Mouse (Mus musculus) adrenal gland, adult 8-10 months (tissue): ENCODE data around the gene Sipa1l2. TPM values are rescaled to one million over a fixed set of nuclear protein-coding genes. Genes with fewer than 3 reads are reported as not detected.
"Not testable (repeated sequence)": the region's sequence is repeated elsewhere in the genome, so short reads cannot be mapped to it uniquely, and the experiment has no call there.

ENCODE experiments used
- DNase-seq: peaks from one replicate; pipeline ENCODE4 v3.0.0; 2022
- total RNA-seq, 4 experiments: library from RNA; stranded (reverse); gene quantifications; 2 replicates each; pipeline ENCODE4 v1.2.4; 2022

Gene Sipa1l2
- total RNA-seq, 4 experiments from 2014 or later = 48.7 to 56.9 (median 53.8) TPM

DNA sequence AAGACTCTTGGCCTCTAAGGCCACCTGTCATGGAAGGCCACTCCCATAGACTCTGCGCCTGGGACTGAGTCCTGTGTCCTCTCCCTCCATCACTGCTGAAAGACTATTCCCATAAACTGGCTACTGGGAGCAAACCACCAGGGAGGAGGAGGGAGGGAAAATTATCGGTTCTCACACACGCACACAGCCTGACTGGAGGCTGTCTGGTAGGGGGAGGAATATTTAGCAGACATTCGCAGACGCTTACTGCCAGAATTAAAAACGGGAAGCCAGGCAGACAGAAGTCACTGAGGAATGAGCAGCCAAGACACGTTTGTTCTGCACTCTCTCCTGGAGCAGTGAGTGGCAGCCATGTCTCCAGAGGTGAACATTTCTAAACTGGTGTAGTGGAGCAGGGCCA, 35.9 kb downstream of the Sipa1l2 start:
- DNase-seq = no peak

DNA sequence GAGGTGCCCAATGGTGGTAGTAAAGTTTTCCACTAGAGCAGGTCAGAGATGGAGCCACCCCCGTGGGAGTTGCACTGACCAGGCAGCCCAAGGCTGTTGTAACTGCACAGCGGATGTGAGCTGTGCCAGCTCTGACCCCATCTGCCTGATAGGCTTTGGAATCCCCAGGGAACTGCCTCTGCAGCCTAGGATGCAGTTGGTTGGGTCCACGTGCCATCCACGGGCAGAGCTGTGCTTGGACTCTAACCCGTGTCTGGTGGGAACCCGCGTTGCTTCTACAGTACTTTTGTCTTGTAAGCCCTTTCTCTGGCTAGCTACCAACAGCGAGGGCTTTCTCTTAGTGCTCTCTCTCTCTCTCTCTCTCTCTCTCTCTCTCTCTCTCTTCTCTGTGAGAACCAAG, 36.7 kb downstream of the Sipa1l2 start:
- DNase-seq = peak; percentile 80

DNA sequence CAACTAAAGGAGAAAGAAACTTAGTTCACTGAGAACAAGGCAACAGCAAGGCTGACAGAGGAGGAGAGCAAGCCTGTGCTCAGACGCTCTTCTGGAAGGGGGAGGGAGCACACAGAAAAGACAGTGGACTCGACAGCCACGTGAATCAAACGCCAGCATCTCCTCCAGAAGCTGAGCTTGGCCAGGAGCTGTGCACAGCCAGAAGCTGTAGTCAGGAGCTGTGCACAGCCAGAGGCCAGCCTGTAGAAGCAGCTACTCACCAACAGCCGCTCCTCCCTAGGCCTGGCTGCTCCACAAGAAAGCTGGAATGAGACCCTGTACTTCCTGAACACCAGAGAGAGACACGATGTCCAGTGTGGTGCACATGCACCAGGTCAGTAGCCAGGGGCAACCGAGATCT, 37.4 kb downstream of the Sipa1l2 start:
- no peak for DNase-seq

DNA sequence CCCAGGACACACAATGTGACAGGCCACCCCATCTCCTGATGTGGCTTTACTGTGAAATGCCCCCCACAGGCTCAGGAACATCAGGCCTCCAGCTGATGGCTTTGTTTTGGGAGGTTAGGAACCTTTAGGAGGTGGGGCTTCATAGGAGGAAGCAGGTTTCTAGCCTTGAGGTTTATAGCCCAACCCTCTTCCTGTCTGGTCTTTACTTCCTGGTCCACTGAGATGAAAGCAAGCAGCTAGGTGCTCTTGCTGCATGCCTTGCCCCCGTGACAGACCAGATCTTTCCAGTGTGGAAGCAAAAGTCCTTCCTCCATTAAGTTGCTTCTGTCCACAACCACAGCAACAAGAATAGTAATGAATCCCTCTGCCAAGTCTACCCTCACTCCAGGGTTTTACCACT, 38.0 kb downstream of the Sipa1l2 start:
- no peak for DNase-seq

DNA sequence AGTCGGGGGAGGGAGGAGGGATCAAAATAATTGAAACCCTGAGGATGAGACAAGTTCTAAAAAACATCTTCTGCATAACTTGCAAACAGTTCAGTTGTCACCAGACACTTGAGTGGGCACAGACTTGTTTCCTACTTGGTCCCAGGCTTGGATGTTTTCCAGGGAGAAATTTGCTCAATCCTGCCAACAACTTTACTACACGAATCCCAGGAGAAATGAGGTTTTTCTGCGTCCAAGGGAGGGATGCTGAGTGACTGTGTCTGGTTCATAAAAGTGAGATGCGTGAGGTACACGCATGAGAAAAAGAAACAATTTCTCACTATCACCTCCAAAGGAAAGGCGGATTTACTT, 38.5 kb downstream of the Sipa1l2 start:
- no peak for DNase-seq

DNA sequence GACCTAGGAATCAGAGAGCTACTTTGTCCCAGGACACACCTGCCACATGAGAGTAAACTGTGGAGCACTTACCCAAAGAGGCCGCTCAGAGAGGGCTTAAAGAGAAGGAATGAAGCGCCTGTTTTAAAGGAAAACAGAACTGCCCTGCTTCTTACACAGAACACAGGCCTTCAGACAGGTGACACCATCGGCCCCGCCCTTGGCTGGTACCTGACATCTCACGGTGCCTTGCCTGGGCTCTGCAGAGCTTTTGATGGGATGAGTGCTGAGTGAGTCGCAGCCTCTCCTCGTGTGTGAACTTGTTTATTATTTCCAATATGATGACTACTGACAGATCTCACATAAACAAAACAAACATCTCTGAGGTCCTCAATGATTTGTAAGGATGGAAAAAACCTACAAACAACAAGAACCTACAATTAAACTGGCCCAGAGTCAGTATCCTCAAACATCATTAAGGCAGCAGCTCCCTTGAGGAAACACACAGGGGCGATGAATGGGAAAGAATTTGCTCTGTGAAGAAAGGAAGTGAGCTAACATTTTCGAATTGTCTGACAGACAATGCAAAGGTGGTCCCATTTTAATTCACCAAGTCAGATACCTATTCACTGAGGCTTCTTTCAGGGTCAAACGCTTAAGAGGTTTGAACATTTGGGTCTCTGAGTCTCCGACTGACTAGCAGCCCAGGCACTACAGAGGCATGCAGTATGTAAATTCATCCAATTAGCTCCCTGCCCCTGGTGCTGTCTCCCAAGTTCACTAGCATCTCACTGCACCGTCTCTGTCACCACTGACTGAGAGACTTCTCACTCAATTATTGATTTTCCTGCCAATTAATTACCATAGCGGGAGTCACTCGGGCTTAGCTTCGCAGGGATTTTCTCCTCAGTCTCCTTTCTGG, 39.2 kb downstream of the Sipa1l2 start:
- no peak for DNase-seq

DNA sequence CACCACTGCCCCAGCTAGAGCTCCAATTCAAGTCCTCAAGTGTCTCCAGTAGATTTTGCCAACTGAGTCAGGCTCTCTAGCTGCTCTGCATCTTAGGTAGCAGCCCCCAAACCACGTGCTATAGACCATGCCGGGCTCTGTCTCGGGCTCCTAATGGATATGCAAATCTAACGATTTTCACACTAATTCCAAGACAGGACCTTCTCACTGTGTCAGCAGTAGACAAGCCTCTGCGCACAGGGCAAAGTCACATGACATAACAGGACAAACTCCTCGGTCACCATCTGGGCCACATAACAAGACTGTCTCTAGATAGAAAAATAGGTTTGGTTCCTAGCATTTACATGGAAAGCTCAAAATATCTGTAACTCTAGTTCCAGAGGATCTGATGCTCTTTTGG, 40.6 kb downstream of the Sipa1l2 start:
- no peak for DNase-seq

DNA sequence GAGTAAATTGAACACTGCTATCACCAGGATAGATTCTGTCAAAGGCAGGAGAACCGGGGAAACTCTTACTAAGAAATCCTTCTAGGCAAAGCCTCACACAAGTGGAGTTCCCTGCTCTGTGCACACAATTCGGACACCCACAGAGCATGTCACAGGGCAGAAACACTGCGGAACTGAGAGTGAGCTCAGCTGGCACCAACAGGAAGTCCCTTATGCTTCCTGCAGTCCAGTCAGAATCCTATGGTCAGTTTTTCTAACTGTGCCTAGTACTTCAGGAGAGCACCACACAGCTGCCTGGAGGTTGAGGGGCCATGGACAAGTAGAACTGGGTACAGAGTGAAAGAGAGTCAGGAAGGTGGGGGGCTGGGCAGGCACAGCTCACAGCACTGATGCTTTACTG, 41.7 kb downstream of the Sipa1l2 start:
- no peak for DNase-seq

DNA sequence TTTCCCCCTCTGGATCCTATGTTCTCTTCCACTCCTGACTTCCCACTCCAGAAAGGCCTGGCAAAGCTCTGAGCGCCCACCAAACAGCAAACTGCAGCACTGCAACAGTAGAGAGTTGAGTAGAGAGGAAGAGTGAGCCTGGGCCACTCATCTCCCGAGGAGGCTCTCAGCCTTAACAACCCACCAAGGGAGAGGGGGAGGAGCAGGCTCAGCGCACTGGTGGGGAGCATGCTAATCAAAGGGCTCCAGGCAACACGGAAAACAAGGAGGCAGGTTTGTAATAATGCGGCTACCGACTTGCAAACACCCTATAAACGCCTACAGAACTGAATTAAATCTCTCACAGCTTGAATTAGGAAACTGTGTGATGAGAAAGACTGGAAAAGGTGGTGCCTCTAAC, 42.6 kb downstream of the Sipa1l2 start:
- no peak for DNase-seq

DNA sequence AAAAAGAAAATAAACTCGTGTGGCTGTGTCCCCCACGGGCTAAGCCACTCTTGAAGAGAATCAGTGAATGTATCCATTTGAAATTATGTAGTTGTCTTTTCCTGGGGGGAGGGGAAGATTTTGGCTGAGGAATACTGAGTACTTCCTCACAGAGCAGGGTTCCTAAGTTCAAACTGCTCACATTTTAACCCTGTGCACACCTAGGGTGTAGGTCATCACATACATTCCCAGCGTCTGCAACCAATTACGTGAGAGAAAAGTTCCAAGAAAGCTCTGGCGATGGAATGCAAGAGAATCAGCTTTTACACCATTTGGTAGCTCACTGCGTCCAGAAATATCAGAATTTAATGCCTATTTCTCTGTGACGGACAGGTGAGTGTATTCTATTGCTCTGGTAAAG, 43.0 kb downstream of the Sipa1l2 start:
- no peak for DNase-seq

DNA sequence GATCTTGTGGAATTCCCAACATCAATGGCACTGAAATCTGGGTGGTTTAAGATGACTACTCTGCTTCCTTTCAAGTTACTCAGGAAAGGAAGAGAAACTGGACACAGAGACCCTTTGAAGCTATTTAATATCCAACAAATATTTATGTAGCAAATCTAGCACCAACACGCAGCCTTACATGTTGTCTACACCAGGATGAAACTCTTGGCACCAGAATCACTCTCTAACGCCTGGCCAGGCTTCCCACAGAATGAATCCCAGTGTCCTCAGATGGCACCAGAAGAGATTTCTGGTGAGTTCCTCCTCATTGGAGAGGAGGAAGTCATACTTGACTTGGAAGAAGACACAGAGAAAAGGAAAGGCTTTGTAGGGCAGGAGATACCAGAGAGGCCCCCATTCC, 45.1 kb downstream of the Sipa1l2 start:
- no peak for DNase-seq

DNA sequence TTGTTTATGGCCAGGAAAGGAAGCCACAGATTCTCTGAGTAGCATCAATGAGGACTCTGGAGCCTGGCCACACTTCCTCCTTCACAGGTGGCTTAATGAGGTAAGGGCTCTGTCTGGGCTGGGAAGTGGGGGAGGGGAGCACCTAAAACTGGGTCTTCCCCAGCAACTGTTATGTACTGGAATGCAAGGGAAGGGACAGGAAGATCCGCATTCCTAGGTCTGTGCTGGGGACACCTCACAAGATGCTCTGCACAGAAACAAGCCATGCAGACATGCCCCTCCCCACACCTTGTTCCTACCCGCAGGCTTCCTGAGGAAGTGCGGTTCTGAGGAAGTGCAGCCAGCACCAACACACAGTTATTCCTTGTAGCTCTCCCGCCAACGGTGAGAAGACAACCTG, 46.4 kb downstream of the Sipa1l2 start:
- DNase-seq = no peak

DNA sequence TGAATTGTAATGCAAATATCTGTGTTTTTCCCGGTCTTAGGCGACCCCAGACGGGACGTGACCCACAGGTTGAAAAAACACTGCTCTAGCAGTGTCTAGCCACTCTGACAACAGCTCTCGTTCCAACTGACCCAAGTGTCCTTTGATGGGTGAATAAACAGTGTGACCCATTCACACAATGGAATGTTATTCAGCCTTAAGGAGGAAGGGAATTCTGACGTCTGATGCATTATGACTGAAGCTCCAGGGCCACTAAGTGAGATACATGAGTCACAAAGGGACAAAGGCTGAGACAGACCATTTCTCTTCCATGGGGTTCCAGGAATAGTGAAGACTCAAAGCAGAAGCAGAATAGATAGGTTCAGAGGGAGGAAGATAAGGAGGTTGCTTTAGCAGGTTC, 47.5 kb downstream of the Sipa1l2 start:
- DNase-seq = no peak

DNA sequence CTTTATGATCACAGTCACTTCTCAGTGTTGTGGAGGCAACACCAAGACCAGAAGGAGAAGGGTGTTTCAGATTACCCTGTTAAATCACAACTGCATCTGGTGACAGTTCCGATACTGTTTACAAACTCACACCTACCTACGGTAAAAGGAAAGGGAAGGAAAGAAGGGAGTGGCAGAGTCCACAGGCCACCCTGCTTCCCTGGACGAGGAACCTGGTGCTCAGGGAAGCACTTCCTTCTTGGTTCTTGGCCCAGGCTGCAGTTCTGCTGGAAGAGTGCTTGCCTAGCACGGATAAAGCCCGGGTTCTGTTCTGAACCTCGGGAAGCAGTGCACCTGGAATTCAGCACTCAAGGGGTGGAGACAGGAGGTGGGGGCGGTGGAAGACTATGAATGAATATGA, 48.5 kb downstream of the Sipa1l2 start:
- no peak for DNase-seq

DNA sequence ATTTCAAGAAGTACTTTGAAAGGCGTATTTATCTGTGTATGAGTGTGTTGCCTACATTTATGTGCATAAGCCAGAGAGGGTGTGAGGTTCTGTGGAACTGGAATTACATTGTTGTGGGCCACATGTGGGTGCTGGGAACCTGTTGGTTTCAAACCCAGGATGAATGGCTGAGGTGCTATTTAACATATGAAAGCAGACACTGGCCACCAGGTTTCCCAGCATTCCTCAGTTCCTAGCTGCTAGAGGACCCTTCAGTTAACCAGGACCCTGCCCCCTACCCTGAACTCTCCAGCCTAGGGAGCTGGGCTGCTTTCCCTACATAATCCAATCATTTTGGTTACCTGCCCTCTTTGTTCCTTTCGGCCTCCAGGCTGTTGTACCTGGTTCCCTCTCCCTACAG, 49.3 kb downstream of the Sipa1l2 start:
- DNase-seq = not testable (repeated sequence)

DNA sequence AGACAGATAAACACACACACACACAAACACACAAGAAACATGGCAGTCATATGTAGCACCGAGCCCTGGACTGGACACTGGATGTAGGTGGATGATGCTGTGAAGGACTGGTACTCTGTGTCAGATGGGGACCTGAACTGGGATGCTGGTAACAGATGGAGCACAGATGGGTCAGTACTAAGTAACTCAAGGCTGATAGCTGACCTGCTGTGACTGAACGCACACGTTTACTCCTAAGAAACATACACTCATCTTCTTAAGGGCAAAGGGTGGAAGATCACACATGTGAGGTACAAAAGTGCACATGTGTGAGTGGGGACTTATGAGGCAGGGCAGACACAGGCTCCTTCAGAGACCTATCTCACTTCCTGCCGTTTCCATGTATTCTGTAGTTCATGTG, 50.7 kb downstream of the Sipa1l2 start:
- DNase-seq = no peak

DNA sequence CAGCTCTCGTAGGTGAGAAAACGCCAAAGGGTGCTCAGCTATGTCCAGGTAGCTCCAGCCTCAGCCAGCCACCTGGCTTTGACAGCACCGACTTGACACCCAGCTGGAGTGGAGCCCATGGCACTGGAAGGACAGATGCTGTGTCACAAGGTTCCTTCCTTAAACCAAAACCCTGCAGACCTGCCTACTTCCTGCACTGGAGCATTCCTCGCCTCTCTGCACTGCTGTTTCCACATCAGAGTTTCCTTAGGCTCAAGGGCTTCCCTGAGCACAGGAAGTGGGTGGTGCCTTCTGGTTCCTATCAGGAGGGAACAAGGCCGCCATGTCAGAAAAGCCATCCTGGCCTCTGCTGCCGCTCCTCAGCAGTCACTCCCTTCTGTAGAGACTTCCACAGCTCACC, 51.3 kb downstream of the Sipa1l2 start:
- peak; percentile 52 for DNase-seq

DNA sequence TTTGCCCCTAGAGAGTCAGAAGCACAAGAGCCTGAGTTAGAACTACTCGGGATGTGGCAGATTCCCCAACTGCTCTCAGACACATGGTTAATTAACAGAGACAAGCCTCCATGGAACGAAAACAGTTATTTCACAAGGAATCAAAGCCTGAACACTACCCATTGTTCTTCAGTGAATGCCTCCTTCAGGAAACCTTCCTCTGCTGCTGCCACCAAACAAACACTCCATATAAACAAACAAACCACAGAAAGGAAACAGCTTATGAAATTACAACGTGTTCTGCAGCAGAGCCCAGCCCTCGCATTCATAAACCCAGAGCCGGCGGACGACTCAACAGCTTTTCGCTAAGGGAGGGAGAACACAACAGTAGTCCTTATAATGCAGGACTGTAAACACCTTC, 52.2 kb downstream of the Sipa1l2 start:
- DNase-seq = no peak

DNA sequence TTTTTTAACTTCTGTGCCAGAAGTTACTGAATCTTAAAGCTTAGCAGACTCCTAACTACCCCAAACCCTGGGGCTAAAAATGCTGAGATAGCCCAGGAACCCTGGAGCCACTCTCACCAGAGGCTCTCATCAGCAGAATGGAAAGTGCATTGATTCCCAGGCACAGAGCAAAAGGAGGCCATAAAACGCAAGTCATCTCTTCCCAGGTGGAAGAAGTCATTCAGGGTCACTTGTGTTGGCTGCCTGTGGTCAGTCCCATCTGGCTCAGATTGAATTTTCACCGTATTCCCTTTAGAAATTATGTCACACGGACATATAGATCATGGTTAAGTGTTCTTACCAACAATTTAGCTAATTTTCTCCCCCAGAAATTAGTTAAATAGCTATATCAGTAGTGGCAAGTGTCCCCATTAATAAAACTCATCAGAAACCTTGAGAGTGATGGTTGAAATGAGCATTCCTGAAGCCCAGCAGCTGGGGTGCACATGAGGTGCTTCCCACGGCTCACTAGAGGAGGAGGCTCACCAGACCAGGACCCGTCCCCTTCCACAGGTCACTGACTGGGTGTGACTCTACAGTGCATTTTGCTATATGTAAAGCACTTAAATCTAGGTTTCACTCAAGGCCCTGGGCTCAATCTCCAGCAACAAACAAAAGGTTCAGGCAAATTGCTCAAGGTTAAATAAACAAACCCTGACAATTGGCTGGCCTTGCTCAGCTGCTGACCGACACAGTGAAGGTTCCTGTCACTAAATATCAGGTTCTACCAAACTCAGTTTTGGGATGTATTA, 53.3 kb downstream of the Sipa1l2 start:
- peak; percentile 42 for DNase-seq

DNA sequence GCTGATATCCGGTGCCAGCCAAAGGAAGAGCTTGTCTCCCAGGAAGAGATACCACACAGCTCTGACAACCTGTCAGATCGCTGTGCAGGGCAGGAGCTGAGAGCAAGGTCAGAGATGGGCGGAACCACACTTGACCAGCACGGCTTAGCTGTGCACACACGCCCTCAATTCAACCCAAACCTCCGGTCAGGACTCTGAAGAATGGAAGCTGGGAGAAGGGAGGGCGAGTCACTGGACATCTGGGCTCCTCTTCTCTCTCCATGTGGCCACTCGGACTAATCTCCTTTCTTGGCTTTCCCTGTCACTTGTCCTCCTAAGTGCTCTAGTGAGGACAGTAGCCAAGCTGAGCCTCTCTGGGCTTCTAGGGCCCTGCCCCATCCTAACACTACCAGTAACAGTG, 53.9 kb downstream of the Sipa1l2 start:
- DNase-seq = peak; percentile 68

DNA sequence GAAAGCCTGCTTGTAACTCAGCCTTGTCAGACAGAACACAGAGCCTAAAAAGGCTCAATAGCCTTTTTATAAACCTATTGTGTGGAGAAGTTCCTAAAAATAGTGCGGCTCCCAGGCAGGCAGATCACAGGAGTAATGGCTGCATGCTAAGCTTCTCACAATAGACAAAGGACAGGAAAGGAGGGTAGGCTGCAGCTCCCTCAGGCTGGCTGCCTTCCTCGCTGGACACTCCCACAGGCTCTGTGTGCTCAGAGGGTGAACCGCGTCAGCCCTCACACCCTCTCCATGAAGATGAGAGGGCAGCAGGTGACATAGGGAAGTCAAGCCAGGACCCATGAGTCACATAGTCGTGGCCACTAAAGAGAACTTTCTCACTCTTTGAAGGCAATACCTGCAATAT, 55.7 kb downstream of the Sipa1l2 start:
- no peak for DNase-seq

DNA sequence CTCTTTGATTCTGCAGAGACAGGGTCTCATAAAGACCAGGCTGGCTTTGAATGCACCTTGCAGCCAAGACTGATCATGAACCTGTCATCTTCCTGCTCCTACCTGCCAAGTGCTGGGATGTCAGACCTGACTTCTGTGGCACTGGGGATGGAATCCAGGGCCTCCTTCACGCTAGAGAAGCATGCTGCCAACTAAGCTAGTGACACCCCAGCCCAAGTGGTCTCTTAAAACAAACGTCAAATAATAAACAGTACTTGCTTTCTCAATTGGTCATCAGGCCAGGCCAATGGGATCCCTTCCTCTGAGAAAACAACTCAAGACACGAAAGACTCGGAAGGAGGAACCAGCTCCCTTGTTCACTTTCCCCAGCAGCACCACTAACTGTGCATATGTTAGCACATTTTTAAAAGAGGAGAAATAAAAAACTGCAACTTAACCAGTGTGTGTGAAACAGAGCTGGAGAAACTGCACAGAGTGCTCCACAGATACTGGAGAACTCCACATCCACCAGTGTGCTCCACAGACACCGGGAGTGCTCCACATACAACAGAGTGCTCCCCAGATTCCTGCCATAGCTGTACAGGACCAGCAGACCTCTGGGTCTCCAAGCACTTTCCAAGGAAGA, 56.3 kb downstream of the Sipa1l2 start:
- no peak for DNase-seq

DNA sequence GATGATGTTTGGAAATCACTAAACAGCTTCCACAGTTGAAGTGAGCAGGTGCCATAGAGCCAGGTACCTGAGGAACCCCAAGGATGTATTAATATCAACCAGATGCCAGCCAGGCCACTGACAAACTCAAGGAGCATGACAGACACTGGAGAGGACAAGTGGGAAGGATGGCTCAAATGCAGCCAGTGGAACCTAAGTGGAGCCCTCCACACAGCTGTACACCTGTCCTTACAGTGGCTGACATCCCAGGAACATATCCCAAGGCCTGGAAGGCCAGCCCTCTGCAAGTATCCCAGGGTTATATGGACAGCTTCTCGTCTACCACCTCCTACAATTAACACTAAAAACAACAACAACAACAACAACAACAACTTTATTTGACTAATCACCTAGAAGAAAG, 57.0 kb downstream of the Sipa1l2 start:
- DNase-seq = no peak
